Mouse (Mus musculus) liver, embryonic 16.5 days (tissue): ENCODE measurements around the gene Efs. TPM values are rescaled to one million over a fixed set of nuclear protein-coding genes. Genes with fewer than 3 reads are reported as not detected.
A peak's percentile ranks its signal among the peaks of the same experiment; 100 is the strongest.

Source experiments
- ATAC-seq: fragments of 200-750 bp; cut with Nextera tagmentation; 2 replicates; pipeline ENCODE4 v1.8.0; 2017; ENCODE audit warnings: low read depth, mild to moderate bottlenecking, moderate number of reproducible peaks, moderate library complexity
- H3K27ac ChIP-seq: fragments of 300-500 bp; sonication (generic); 2 replicates; pipeline ENCODE4 v1.5.1; 2014; ENCODE audit warnings: mild to moderate bottlenecking, low read length
- H3K27me3 ChIP-seq: fragments of 300-500 bp; sonication (generic); 2 replicates; pipeline ENCODE4 v1.6.1; 2014; ENCODE audit warnings: low read depth, low read length, mixed read lengths; ENCODE audit not compliant: control insufficient read depth, insufficient read depth
- H3K36me3 ChIP-seq: fragments of 300-500 bp; sonication (generic); 2 replicates; pipeline ENCODE4 v1.6.1; 2014; ENCODE audit warnings: mild to moderate bottlenecking; ENCODE audit not compliant: control insufficient read depth, insufficient read depth
- H3K4me1 ChIP-seq: fragments of 300-500 bp; sonication (generic); 2 replicates; pipeline ENCODE4 v1.6.1; 2014; ENCODE audit warnings: low read depth, low read length, mixed read lengths; ENCODE audit not compliant: control insufficient read depth
- H3K4me2 ChIP-seq: fragments of 300-500 bp; sonication (generic); 2 replicates; pipeline ENCODE4 v1.6.1; 2014; ENCODE audit warnings: low read depth, low read length, mixed read lengths
- H3K4me3 ChIP-seq: fragments of 300-500 bp; sonication (generic); 2 replicates; pipeline ENCODE4 v1.5.1; 2014; ENCODE audit warnings: low read depth, mild to moderate bottlenecking, low read length
- H3K9ac ChIP-seq: fragments of 300-500 bp; sonication (generic); 2 replicates; pipeline ENCODE4 v1.6.1; 2014; ENCODE audit warnings: low read depth, low read length
- H3K9me3 ChIP-seq: fragments of 300-500 bp; sonication (generic); replicated peaks from 2 replicates; pipeline ENCODE4 v1.6.1; 2016; ENCODE audit warnings: low read length; ENCODE audit not compliant: control insufficient read depth
- WGBS: fragments of 180-500 bp; shearing (Covaris S2); extraction: QIAGEN DNeasy Blood & Tissue Kit; methylation state at CpG from one replicate; pipeline ENCODE4 v1.1.7; 2014; ENCODE audit not compliant: insufficient replicate concordance; 5-methylcytosine and 5-hydroxymethylcytosine counted together
- polyA plus RNA-seq: library from polyadenylated mRNA; unstranded; fragments of >200 nt; fragmentation: Nextera tagmentation; extraction: Ambion mirVana; gene quantifications from 2 replicates; pipeline ENCODE4 v1.2.1, GENCODE M21; 2015

The Efs gene
- polyA plus RNA-seq, 1 experiment from 2014 or later, result 0.42 TPM

DNA sequence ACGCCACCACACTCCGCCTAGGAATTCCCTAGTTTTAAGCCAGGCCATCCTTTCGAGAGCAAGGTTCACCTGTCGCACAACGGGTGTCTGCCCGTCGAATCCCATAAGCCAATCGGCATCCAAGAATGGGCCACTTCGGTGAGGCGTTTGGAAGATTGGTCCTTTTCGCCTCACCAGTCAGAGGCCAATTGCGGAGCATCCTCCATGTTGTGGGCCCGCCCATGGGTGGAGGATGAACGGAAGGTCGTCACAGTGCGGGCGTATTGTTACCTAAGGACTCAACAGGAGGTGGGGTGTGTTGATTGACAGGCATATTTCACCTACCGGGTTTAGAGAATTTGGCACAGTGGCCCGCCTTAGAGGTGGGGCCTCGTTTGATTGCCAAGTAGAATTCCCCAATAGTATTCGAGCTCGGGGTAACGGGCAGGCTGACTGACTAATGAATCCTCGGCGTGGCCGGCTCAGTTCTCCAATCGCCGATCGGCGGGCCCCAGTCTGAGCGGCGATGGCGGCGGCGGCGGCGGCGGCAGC, 32.2 kb downstream of the Efs start:
- Histone ChIP-seq H3K9me3 (no peaks in the 10 kb centered on the region), H3K4me2 (peak overlapping the region; percentile 88), H3K4me1 (peaks cover 21% of the 10 kb centered on the region), H3K9ac (peak overlapping the region; percentile 85), H3K27me3 (no peaks in the 10 kb centered on the region), H3K27ac (peak overlapping the region; percentile 91), H3K36me3 (peaks cover 26% of the 10 kb centered on the region), H3K4me3 (peak overlapping the region; percentile 77)
- under 1% methylated on average over 38 of the region's 38 CpGs for WGBS
- peak; percentile 98 for ATAC-seq

DNA sequence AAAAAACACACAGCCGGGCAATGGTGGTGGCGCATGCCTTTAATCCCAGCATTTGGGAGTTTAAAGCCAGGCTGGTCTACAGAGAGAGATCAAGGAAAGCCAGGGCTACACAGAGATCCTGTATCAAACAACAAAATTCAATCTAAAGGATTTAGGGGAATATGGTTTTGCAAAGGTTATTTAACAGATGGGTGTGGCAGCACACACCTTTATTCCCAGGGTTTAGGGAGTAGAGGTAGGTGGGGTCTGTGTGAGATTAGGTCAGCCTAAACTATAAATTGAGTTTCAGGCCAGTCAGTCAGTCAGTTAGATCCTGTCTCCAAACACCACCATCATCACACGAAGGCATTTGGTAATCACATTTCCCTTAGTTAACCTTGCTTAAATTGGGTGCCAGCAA, 33.7 kb downstream of the Efs start, which contains the start of gene Pabpn1:
TSS of gene Pabpn1 (plus strand) at position 301 of the 400 bp plus-strand sequence.
- peak within 1 kb of the TSS; percentile 77 for H3K4me3 ChIP-seq
- H3K27me3 ChIP-seq, result no peaks in the 10 kb centered on the region
- peak within 1 kb of the TSS; percentile 70 for H3K9ac ChIP-seq
- H3K27ac ChIP-seq, result peak within 1 kb of the TSS; percentile 91
- ATAC-seq, result no peak
- peak within 1 kb of the TSS; percentile 82 for H3K4me2 ChIP-seq
- H3K36me3 ChIP-seq, result peaks cover 16% of the 10 kb centered on the region
- H3K4me1 ChIP-seq, result peaks cover 18% of the 10 kb centered on the region
- WGBS, result 85% methylated on average over 3 of the region's 3 CpGs
- no peaks in the 10 kb centered on the region for H3K9me3 ChIP-seq

DNA sequence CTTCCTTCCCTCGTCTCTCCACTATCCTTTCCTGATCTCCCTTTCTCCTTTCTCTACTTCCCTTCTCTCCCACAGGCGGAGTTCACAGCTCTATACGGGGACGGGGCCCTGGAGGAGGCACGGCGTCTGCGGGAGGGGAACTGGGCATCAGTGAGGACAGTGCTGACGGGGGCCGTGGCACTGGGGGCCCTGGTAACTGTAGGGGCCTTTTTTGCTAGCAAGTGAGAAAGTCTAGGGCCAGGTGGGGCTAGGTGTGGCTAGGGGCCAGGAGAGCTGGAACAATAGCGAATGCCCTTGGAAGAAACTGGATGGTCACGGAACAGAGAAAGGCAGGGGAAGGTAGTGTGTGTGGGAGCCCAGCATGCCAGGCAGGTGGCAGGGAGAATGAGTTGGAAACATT, 40.6 kb downstream of the Efs start:
- WGBS, result 80% methylated on average over 11 of the region's 11 CpGs
- no peak for ATAC-seq
- H3K4me2 ChIP-seq, result no peak overlapping the region

DNA sequence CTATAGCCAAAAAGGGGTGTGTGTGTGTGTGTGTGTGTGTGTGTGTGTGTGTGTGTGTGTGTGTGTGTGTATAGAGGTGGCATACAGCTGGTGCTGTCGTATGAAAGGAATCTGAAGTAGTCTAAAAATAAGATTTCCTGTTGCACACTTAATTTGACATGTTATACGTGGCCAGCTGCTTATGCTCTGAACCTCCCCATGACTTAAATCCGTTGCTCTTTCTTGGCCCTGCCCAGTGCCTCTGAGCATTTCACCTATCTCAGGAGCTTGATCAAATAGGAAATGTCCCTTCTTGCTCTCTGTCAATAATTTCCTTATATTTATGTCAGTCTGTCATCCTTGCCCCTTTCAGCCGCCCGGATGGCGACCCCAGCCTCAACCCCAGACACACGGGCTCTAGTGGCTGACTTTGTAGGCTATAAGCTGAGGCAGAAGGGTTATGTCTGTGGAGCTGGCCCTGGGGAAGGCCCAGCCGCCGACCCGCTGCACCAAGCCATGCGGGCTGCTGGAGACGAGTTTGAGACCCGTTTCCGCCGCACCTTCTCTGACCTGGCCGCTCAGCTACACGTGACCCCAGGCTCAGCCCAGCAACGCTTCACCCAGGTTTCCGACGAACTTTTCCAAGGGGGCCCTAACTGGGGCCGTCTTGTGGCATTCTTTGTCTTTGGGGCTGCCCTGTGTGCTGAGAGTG, 41.8 kb downstream of the Efs start:
- H3K36me3 ChIP-seq, result no peaks in the 10 kb centered on the region
- H3K4me2 ChIP-seq, result peak overlapping the region; percentile 60; the same call in 1 of the 2 replicates
- H3K27ac ChIP-seq, result no peak overlapping the region; the same call in 1 of the 2 replicates
- H3K4me1 ChIP-seq, result peaks cover 11% of the 10 kb centered on the region
- no peaks in the 10 kb centered on the region for H3K27me3 ChIP-seq
- 53% methylated on average over 21 of the region's 21 CpGs for WGBS
- H3K9ac ChIP-seq, result peak overlapping the region; percentile 33; the same call in 1 of the 2 replicates
- peak overlapping the region; percentile 66 for H3K4me3 ChIP-seq
- ATAC-seq, result no peak
- H3K9me3 ChIP-seq, result no peaks in the 10 kb centered on the region

More for the DNA sequence above, 40.6 kb downstream of the Efs start:
- H3K9ac ChIP-seq, result no peak overlapping the region
- H3K4me1 ChIP-seq, result peaks cover 11% of the 10 kb centered on the region
- no peaks in the 10 kb centered on the region for H3K9me3 ChIP-seq
- H3K36me3 ChIP-seq, result no peaks in the 10 kb centered on the region
- no peak overlapping the region for H3K27ac ChIP-seq
- no peaks in the 10 kb centered on the region for H3K27me3 ChIP-seq
- no peak overlapping the region for H3K4me3 ChIP-seq

DNA sequence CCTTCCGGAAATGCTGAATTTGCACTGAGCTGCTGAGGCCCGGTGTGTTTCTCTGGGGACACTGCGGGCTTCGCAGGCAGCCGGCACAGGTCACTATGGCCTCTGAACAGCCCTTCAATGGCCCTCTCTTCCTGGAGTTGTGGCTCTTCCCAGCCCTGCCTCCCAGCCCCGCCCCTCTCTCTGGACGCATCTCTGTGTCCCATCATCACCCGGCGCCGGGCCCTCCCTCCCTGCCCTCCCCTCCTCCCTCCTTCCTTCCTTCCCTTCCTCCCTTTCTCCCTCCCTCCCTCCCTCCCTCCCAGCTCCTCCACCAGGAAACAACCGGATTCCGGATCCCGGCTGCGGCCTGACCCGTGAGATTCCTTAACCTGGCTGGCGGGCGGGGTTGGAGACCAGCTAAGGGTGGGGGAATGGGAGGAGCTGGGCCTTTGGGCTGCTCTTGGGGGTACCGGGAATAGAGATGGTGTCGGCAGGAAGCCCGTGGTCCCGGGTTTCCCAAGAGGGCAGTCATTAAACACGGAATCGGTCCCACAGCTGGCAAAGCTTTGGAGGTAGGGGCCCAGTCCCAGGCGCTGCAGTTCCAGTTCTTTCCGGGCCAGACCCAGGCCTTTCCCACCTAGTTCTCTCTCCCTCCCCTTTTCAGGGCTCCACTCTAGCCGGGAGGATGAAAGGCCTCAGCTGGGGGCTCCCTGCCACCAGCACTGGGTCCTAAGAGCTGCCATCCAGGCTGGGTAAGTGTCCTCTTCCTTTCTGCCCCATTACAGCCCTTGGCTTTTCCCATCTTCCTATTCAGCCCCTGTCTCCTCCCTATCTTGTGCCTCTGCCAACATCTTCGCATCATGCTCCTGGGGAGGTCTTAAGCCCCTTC, 42.5 kb downstream of the Efs start, which contains the start of the genes Bcl2l2 and Gm20521:
TSS of gene Bcl2l2 (plus strand) at position 224 of the 868 bp plus-strand sequence.
TSS of gene Gm20521 (plus strand) at position 288 of the 868 bp plus-strand sequence.
- peak within 1 kb of the TSS; percentile 33 for H3K9ac ChIP-seq
- H3K27ac ChIP-seq, result peak within 1 kb of the TSS; percentile 64
- 2% methylated on average over 27 of the region's 27 CpGs for WGBS
- no peaks in the 10 kb centered on the region for H3K36me3 ChIP-seq
- peak; percentile 94 for ATAC-seq
- peak within 1 kb of the TSS; percentile 66 for H3K4me3 ChIP-seq
- H3K27me3 ChIP-seq, result no peaks in the 10 kb centered on the region
- no peaks in the 10 kb centered on the region for H3K9me3 ChIP-seq
- peak within 1 kb of the TSS; percentile 60 for H3K4me2 ChIP-seq
- peaks cover 11% of the 10 kb centered on the region for H3K4me1 ChIP-seq

DNA sequence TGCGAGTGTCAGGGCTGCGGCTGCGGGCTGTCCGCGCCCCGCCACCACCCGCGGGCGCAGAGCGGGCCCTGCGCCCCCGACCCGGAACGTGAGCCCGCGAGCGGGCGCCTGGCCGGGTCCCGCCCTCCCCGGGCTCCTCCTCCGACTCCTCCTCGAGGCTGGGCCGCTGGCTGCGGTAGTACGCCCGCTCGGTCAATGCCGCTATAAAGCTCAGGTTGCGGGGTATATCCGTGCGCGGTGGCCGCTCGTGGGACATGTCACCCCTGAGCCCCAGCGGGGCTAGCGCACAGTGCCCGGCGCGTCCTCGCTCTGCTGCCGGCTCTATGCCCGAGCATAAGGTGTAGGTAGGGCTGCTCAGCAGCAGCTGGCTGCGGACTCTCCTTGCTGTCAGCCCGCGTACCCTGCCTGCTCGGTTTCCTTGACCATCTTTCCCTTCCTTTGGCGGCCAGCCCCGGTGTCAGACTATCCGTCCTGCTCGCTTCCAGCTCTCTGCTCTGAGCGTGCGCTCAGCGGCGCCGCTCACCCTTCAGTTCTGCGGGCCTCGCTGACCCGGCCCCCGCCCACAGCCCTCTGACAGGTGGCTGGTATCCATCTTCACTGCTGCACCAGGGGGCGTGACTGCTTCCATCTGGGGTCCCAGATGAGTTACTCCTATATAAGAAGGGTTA, 48.7 kb downstream of the Efs start, which contains the start of gene Ppp1r3e:
TSS of gene Ppp1r3e (minus strand) at position 503 of the 668 bp plus-strand sequence.
- Histone ChIP-seq H3K4me1 (peaks cover 18% of the 10 kb centered on the region), H3K4me2 (peak within 1 kb of the TSS; percentile 99), H3K9me3 (no peaks in the 10 kb centered on the region), H3K4me3 (peak within 1 kb of the TSS; percentile 80), H3K27me3 (peaks cover 3% of the 10 kb centered on the region), H3K27ac (peak within 1 kb of the TSS; percentile 62), H3K9ac (peak within 1 kb of the TSS; percentile 76), H3K36me3 (no peaks in the 10 kb centered on the region)
- ATAC-seq, result peak; percentile 79
- under 1% methylated on average over 58 of the region's 61 CpGs for WGBS

DNA sequence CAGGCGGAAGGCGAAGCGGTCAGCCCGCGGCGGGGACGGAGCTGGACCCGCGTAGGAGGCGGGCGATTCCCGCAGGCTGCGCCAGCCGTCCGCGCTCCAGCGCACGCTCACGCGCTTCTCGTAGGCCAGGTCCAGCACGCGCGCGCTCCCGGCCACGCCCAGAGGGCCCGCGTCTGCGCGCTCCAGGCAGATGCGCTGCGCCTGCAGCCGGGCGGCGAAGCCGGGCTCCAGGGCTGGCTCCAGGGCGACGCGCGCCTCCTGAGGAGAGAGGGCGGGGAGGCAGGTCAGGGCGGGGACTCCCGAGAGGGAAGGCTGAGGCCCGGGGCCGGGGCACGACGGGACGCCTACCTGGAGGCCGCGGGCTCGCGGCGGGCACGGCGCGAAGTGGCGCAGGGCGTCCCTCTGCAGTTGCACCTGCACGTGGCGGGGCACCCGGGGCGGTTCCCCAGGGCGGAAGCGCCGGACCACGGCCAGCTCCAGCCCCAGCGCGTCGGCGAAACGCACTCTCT, 49.3 kb downstream of the Efs start:
- Histone ChIP-seq H3K27me3 (peaks cover 3% of the 10 kb centered on the region), H3K4me1 (peaks cover 18% of the 10 kb centered on the region), H3K36me3 (no peaks in the 10 kb centered on the region), H3K27ac (peak overlapping the region; percentile 62), H3K9me3 (no peaks in the 10 kb centered on the region), H3K4me2 (peak overlapping the region; percentile 99), H3K9ac (peak overlapping the region; percentile 76), H3K4me3 (peak overlapping the region; percentile 80)
- ATAC-seq, result peak; percentile 95
- under 1% methylated on average over 67 of the region's 72 CpGs for WGBS

DNA sequence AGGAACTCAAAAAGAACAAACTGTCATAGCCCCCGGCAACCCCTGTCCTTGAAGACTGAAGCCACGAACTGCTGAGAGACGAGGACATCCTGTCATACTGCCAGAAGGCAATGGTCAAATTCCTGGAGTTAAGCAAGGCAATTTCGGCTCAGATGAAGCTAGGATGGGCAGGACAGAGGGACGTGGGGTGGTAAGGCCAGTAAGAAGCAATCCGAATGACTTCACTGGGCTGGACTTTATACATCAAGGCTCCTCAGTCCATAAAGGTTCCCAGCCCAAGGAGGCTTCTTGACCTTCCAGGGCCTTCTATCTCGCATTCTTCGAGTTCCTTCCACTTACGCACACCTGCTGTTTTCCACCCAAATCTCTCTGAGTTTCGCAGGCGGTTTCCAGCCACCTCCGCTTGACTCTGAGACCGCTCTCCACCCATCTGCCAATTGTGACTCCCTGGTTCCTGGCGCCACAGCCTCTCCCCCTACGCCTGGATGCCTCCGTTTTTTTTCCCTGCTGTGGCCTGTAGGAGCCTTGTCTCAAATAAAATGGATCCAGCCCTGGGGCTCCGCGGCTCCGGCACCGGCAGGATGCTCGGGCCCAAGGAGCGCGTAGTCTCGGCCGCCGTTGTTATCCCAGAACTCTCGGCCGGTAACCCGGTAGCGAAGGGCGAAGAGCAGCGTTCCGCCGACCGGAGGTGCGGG, 49.9 kb downstream of the Efs start:
- Histone ChIP-seq H3K4me2 (peak overlapping the region; percentile 99), H3K9ac (peak overlapping the region; percentile 76), H3K4me1 (peaks cover 18% of the 10 kb centered on the region), H3K9me3 (no peaks in the 10 kb centered on the region), H3K27me3 (peaks cover 3% of the 10 kb centered on the region), H3K27ac (peak overlapping the region; percentile 7; the same call in 1 of the 2 replicates), H3K4me3 (peak overlapping the region; percentile 80), H3K36me3 (no peaks in the 10 kb centered on the region)
- peak; percentile 1 for ATAC-seq
- WGBS, result 4% methylated on average over 36 of the region's 36 CpGs
